Mouse (Mus musculus) kidney, adult 18-20 months (tissue): ENCODE measurements around the gene Dlgap1.

Experiments
- DNase-seq: peaks from one replicate; pipeline ENCODE4 v3.0.0; 2021

Dlgap1 gene

GRCm38 (mm10) chr17:70772120-70772899, 803.4 kb downstream of the Dlgap1 start:
- no peak for DNase-seq

DNA sequence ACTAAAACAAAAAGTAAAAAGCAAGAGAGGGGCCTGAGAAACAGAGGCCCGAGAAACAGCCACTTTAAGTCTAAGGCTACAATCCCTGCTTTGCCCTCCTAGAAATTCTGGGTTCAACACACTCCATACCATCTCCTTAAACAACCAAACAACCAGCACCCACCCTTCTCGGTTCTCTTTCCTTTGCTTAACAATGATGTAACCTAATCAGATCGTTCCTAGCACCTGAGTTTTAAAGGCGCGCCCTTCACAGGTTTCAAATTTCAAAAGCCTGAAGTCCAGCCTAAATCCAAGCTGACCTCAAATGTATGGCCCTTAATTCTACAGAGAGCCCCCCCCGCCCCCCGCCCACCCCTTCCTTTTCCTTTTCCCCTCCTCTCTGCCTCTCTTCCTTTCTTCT, 810.9 kb downstream of the Dlgap1 start:
- no peak for DNase-seq

DNA sequence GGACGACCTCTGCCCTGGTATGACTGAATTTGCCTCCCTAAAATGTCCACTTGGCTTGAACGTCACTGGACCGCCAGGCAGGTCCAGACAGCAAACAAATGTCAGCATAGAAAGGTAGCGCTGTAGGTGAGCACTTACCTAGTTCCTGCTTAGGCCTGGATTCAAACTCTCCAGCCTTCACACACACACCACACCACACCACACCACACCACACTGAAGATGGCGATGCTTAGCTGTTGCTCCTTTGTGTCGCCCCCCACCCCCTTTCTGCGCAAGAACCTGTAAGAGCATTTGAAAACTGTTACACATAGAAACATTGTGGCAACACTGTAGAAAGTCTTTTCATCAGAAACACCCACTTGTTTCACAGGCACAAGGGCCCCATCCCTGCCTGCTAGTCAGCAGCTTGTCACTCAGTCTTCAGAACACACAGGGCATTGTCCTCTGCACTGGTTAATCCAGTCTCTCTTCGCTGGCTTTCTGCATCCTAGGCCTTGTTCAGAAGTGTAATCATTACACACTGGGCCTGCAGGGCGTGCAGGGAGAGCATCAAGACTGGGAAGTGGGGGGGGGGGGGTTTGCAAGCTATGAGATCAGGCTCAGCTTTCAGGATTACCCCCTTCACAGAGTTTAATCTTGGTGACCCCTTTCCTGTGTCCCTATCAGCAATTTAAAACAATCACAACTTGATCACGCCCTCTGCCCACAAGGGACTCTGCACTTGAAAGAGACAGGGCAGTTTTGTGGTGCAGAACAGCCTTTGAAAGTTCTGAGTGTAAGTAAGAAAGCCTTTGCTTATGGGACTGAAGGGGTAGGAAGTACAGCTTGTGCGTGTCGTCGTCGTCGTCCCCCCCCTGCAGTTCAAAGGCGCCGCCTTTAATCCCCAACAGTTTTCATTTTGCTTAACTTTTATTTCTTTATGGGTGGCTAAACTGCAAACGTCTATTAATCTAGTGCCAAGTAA, 812.1 kb downstream of the Dlgap1 start:
- no peak for DNase-seq

GRCm38 (mm10) chr17:70783273-70783672, 814.4 kb downstream of the Dlgap1 start:
- no peak for DNase-seq

DNA sequence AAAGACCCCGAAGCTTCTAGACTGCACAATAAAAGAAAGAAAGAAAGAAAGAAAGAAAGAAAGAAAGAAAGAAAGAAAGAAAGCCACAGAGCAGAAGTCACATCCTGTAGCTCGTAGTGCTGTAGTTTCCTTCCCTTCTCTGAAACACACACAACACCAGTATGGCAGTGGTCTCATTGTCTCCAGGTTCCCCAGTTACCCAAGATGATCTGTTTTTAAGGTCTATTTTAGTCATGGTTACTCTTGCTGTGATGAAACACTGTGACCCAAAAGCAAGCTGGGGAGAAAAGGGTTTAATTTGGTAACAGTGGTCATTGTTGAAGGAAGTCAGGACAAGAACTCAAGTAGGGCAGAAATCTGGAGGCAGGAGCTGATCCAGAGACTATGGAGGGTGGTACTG, 818.5 kb downstream of the Dlgap1 start:
- DNase-seq, result no peak

DNA sequence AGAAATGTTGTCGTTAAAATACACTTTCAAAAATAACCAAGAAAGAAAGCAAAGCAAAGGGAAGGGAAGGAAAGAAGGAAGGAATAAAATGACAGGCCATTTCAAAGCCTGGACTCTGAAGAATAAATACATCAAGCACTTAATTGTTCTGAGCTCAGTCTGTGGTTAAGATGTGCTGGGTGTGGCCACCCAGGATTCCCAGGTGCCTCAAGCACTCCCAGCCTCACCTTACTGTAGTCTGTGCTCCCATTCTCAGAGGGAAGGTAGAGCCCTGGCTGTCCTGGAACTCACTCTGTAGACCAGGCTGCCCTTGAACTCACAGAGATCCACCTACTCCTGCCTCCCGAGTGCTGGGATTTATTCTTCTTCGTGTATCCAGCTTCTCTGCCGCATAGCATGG, 821.9 kb downstream of the Dlgap1 start:
- no peak for DNase-seq

DNA sequence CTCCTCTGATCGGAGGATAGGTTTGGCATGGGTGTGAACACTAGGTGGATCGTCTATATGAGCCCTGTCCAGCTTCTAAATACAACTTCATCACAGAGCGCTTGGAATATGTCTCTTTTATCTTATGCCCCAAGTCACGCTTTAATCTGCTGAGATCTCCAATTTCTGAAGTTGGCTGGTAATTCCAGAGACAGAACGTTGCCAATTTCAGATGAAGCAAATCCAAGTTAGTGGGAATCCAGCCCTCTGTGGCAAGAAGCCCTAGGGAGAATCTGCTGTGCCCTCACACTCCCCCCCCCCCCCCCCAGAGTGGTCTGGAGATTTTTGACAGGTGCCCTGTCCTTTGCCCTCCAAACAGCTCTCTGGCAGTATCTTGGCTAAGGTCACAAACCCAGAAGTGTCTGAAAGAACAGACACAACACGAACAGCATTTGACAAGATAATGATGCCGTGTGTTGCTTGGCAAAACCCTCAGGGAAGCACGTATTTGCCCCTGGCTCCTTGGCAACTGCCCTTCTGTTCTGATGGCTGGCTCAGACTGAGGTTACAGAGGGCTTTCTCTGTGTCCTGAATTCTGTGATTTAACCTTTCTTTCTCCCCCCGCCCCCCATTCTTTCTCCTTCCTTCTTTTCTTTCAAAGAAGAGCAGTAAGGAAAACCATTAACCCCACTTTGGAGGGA, 822.9 kb downstream of the Dlgap1 start:
- DNase-seq, result no peak

- DNase-seq, result no peak
These were observed 825.4 kb downstream of the Dlgap1 start for GRCm38 (mm10) chr17:70794291-70794690.

GRCm38 (mm10) chr17:70794722-70795121, 825.8 kb downstream of the Dlgap1 start:
- no peak for DNase-seq

- DNase-seq, result no peak
These were observed 826.3 kb downstream of the Dlgap1 start for GRCm38 (mm10) chr17:70795196-70795595.

DNA sequence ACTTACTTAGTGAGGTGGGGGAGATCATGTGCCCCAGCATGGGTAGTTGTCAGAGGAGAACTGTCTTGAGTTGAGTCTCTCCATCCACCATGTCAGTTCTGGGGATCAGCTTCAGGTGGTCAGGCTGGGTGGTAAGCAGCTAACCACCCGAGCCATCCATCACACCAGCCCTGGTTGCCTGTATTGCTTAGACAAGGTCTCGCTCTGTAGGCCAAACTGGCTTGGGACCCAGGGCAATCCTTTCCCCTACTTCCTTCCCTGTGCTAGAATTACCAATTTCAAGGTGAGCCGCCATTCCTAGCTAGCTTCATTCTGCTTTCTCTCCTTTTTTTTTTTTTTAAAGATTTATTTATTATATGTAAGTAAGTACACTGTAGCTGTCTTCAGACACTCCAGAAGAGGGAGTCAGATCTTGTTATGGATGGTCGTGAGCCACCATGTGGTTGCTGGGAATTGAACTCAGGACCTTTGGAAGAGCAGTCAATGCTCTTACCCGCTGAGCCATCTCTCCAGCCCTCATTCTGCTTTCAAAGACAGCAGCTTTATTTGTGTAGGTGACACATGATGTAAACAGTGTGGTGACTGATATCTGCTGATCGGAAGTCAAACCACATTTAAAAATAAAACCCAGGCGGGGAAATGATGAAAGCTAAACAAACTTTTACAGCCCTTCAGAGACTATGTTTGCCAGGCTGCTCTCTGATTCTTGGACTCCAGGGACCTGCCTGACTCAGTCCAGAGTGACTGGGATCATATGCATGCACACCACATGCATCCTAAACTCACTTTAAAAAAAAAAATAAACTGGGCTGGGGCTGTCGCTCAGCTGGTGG, 828.3 kb downstream of the Dlgap1 start:
- no peak for DNase-seq

DNA sequence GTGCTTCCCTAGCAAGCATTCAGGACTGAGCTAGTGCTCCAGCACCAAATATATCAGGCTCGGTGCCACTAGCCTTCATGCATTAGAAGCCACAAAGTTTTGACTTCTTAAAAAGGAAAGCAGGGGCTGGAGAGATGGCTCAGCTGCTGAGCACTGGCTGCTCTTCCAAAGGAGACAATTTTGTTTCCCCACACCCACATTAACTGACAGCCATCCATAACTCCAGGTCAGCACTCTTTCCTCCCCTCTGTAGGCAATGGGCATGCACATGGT, 828.8 kb downstream of the Dlgap1 start:
- DNase-seq, result no peak

- DNase-seq, result no peak
These were observed 830.4 kb downstream of the Dlgap1 start for GRCm38 (mm10) chr17:70799266-70799665.

GRCm38 (mm10) chr17:70802022-70802421, 833.1 kb downstream of the Dlgap1 start:
- DNase-seq, result no peak

DNA sequence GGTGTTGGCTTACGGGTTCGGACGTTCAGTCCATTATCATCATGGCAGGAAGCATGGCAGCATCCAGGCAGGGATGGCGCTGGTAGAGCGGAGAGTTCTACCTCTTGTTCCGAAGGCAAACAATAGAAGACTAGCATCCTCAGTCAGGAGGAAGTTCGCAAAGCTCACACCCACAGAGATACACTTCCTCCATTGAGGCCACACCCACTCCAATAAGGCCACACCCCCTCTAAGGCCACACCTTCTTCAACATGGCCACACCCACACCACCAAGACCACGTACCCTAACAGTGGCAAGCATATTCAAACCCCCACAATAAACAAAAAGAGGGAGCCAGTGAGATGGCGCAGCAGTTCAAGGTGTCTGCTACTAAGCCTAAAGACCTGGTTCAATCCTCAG, 837.0 kb downstream of the Dlgap1 start:
- DNase-seq, result no peak

DNA sequence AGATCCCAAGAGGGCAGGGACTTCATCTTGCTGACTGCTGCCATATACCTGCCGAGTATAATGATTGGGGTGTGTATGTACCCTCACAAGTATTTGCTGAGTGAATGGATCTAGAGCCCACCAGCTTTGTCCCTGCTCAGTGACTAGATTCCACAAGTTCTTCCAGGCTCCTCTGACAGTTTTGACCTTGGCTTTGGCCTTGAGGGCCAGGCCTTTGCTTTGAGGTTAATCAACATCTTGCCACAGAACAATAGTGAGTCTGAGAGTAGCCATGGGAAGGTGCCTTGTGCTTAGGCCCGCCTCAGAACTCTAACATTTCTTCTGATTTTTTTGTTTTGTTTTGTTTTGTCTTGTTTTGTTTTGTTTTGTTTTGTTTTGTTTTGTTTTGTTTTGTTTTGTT, 837.7 kb downstream of the Dlgap1 start:
- DNase-seq, result no peak

GRCm38 (mm10) chr17:70807885-70808284, 839.0 kb downstream of the Dlgap1 start:
- DNase-seq, result no peak

DNA sequence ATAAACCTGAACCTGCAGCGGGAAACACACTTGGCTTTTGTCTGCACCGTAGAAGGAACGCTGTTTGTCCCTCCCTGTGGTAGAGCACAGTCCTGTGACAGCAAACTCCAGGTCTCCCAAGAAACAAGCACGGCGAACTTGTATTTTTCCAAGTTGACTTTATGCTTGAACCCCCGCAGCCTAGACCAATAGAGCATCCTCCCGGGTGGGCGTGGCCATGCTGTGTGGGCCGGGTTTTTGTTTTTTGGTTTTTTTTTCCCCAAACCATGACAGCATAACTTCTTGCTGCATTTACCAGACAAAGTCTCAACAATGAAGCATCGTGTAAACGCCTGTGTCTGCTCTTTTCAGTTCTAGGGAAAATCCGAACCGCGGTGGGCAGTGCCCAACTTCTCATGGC, 840.0 kb downstream of the Dlgap1 start:
- DNase-seq, result no peak

GRCm38 (mm10) chr17:70809776-70810175, 840.9 kb downstream of the Dlgap1 start:
- no peak for DNase-seq

- no peak for DNase-seq
These were observed 841.9 kb downstream of the Dlgap1 start for GRCm38 (mm10) chr17:70810795-70811194.

DNA sequence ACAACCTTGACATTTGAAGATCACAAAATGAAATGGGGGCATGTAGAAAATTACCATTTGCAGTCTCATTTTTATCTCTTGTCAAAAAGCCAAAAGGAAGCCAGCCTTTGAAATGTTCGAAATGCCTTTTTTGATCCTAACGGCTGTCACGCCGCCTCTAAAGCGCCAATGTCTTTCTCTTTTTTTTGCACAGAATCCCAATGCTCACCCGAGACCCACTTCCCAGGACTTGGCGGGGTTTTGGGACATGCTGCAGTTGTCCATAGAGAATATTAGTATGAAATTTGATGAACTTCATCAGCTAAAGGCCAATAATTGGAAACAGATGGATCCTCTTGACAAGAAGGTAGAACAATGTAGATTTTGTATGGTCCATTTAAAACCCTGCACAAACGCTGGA, 846.1 kb downstream of the Dlgap1 start:
- DNase-seq, result no peak

- DNase-seq, result no peak
These were observed 849.1 kb downstream of the Dlgap1 start for GRCm38 (mm10) chr17:70817862-70818451.
